Mouse (Mus musculus) neutrophil, adult 5-6 weeks (primary cell): ENCODE measurements around the gene Ddx46. TPM values are rescaled to one million over a fixed set of nuclear protein-coding genes. Genes with fewer than 3 reads are reported as not detected.
A peak's percentile ranks its signal among the peaks of the same experiment; 100 is the strongest.
"Not testable (repeated sequence)": the region's sequence is repeated elsewhere in the genome, so short reads cannot be mapped to it uniquely, and the experiment has no call there.

Experiments used
- ATAC-seq: fragments of 151-379, 151-347 bp; 2 replicates; pipeline ENCODE4 v1.8.0; 2017; ENCODE audit warnings: mild to moderate bottlenecking, moderate TSS enrichment; ENCODE audit not compliant: insufficient number of reproducible peaks, poor library complexity, low FRiP score, severe bottlenecking; ENCODE audit errors: extremely low read depth
- total RNA-seq: library from RNA; stranded (forward); fragments of 200-1000 nt; gene quantifications from 2 replicates; pipeline ENCODE4 v1.2.3, GENCODE M21; 2017

Gene Ddx46
- 206 and 230 TPM in 2 replicates for total RNA-seq

- peak; percentile 97 for ATAC-seq
Measured at GRCm38 (mm10) chr13:55634639-55635127, at the start of gene Ddx46. Gene Ddx46, plus strand, starts transcription at chr13:55635027.

DNA sequence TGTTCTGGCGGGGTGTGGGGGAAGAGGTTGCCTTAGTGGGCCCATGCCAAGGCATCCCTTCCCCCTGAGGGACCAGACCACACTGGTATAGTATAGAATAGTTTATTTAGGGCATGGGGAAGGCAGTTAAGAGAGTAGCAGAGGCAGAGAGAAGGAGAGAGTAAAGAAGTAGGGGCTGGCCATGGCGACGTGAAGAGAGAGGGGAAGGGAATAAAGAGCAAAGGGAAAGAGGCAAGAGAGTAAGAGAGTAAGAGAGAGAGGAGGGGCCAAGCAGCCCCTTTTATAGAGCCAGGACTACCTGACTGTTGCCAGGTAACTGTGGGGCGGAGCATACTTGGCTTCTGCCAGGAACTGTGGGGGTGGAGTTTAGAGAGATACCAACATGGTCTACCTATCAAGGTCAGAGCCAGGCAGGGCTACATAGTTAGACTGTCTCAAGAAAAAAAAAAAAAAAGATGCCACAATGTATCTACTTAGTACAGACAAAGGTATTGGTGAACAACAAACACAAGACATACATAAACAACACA, 42.8 kb upstream of the Ddx46 start:
- ATAC-seq = no peak

DNA sequence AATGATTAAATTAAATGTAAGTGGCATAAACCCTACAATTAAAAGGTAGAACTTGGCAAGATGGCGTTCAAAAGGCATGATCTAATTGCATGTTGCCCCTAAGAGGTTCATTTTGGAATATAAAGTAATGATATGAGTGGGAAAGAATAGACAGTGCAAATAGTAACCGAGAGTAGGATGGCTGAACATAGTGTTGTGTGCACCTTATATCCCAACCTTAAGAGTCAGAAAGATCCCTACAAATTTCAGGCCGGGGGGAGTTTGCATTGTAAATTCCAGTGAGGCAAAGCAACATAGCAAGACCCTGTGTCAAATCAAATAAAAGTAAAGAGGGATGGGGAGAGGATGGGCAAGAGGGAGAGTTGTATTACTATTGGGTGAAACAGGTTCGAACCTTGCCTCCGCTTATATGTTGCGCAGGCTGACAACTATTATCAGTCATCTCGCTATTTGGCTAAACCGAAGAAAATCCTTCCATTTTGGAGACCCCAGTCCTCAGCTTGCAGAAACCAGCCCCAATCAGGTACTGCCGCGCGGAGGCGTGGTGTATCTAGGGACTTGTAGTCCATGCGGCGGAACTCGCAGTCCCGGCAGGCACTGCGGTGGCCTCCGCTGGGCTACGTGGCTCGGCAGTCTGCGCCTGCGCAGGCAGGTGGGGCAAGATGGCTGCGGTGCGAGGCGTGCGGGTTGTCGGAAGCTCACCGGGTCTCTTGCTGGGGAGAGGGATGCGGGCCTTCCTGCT, 42.1 kb upstream of the Ddx46 start:
- ATAC-seq = peak; percentile 98

GRCm38 (mm10) chr13:55593254-55593747, 41.5 kb upstream of the Ddx46 start:
- peak; percentile 3; the same call in 1 of the 2 replicates for ATAC-seq

- no peak for ATAC-seq
Measured at GRCm38 (mm10) chr13:55595375-55595774, 39.5 kb upstream of the Ddx46 start.

GRCm38 (mm10) chr13:55596802-55597201, 38.0 kb upstream of the Ddx46 start:
- ATAC-seq = no peak

DNA sequence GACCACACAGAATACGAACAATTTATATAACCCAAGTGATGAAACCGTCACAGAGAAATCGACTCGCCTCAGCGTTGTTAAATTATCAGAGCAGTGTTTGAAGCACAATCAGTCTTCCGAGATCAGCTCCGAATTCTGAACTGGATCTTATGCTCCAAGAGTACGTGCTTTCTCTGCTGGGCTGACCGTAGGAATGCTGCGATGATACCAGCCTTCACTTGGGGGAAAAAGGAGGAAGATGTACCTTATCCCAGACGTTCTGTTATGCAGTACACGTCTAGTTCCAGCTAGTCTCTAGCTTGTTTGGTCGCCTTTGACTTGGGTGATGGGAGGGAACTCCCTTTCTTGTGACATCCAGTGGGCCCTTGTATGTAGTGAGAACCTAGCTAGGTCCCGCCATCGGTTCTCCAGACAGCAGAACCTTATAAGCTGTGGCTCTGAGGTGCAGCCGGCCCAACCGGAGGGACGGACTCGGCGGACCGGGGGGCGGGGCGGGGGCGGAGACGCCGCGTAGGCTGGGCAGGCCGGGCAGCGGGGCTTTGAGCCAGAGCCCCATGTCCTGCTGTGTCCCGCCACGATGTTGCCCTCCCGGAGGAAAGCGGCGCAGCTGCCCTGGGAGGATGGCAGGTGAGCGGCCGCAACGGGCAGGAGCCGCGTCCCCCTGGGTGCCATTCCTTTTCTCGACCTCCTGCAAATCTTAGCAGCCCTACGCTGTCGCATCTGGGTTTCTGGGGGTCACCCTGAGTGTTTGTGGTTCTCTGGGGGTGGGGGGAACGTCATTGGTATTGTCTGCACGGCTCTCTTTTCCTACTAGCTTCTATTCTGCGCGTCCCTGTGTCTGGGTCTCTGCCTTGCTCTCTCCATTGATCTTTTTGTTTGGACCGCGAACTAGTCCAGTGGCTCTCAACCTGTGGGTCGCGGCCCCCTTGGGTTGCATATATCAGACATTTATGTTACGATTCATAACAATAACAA, 35.0 kb upstream of the Ddx46 start, which contains the start of gene B4galt7:
Gene B4galt7 (plus strand): TSS at position 331 of the 975 bp plus-strand sequence.
- peak; percentile 73 for ATAC-seq

DNA sequence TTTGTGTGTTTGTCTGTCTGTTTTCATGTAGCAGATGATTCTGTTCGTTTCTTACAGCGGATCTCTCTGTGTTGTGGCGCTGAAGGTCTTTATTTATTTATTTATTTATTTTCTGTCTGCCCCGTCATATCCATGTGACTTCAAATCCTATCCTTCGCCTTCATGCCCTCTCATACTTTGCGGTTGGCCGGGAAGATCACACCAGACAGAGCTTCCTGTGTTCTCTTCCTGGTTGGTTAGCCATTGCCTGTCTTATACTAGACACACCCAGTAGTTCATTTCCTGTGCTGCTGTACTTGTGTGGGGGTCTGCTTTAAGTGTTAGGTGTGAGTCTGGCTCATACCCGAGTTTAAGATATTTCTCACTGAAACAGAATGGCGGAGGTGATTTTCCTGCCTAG, 34.2 kb upstream of the Ddx46 start:
- no peak for ATAC-seq

GRCm38 (mm10) chr13:55601611-55602010, 33.2 kb upstream of the Ddx46 start:
- peak; percentile 61 for ATAC-seq

- ATAC-seq = no peak
Measured at GRCm38 (mm10) chr13:55604606-55605005, 30.2 kb upstream of the Ddx46 start.

DNA sequence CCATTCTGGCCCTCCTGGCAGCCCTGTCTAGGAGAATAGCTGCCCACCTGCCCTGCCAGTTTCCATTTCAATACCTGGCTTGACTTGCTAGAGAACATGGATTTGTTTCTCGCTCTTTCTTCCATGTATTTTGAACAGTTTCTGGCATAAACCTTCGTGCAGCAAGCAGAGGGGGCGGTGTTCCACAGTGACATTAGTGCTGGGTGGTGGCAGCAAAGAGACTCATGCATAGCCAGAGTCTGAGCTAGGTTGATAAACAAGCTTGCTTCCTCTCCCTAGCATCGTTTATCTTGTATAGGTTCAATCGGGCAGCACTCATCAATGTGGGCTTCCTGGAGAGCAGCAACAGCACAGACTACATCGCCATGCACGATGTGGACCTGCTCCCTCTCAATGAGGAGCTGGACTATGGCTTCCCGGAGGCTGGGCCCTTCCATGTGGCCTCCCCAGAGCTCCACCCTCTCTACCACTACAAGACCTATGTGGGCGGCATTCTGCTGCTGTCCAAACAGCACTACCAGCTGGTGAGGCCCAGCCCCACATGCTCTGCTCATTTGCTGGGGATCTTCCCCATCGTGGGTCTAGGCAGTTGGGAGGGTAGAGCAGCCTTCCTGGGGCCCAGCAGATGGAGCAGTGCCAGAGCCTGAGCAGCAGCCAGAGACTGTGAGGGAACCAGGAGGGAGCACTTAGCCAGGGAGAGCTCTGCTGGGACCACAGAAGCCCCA, 27.8 kb upstream of the Ddx46 start:
- ATAC-seq = no peak

- no peak for ATAC-seq
Measured at GRCm38 (mm10) chr13:55607624-55608006, 27.2 kb upstream of the Ddx46 start.

- ATAC-seq = no peak
Measured at GRCm38 (mm10) chr13:55611996-55612395, 22.8 kb upstream of the Ddx46 start.

DNA sequence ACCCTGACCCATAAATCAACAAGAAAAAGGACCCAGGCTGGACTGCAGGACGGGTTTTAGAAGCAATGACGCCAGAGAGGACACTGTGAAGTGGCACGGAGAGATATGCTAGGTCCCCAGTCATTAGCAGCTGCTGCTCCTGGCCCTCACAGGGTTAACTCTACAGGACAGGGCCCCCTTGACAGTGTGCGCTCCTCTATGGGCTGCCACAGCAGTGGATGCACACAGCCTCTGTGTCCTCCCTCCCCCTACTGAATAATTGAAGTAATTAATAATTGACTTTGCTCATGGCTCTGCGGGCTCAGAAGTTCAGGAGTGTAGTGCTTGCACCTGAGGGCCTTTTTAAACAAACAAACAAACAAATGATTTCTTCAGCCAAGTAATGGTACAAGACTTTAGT, 21.4 kb upstream of the Ddx46 start:
- no peak for ATAC-seq

GRCm38 (mm10) chr13:55619328-55619727, 15.5 kb upstream of the Ddx46 start:
- no peak for ATAC-seq

GRCm38 (mm10) chr13:55620275-55620674, 14.6 kb upstream of the Ddx46 start:
- ATAC-seq = no peak

DNA sequence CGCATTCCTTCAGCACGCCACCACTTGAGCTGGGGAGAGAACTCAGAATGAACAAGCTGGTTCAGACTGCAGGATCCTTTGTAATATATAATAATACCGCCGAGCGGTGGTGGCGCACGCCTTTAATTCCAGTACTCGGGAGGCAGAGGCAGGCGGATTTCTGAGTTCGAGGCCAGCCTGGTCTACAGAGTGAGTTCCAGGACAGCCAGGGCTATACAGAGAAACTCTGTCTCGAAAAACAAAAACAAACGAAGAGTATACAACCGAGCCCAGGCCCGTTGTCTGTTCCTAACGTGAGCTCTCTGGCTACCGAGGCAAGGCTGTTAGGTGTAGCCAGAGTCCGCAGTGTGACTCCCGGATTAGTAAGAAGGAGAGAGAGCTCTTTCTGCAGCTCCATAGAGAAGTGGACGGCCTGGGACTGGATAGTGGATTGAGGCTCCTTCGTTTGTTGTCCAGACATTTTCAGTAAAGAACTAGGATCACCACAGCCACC, 12.6 kb upstream of the Ddx46 start:
- not testable (repeated sequence) for ATAC-seq
